Mouse (Mus musculus): ENCODE measurements around the gene Nap1l1.

DNA sequence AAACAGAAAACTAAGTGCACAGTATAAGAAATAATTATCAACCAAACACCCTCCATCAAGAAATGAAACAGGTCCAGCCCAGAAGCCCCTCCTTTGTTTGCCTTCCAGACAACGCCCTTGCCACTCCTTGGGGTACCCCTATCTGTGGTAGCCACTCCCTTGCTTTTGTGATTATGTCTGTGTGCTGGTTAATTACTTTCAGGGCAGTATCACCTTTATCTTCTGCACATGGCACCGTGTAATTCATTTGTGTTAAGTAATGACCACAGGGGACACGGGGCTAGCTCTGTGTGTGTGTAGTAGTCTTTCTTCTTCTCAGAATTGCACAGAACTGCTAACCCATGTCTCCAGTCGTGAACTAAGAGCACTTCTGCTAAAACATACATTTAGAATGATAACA lies 72.6 kb downstream of the Nap1l1 start:
- no peak for TF ChIP-seq CTCF (IDR thresholded peaks at IDR 0.05)
- TF ChIP-seq EP300 (IDR thresholded peaks at IDR 0.05) = no peak

Measured in lung, postnatal 0 days (tissue).